Mouse (Mus musculus): ENCODE measurements at regions not wholly inside any gene's neighbourhood (a gene's known extent, or its start where the extent isn't known, plus 50 kb on each side); places are given as distances from the start of the nearest gene placed in this dataset.
A peak's percentile ranks its signal among the peaks of the same experiment; 100 is the strongest.
"Not testable (repeated sequence)": the region's sequence is repeated elsewhere in the genome, so short reads cannot be mapped to it uniquely, and the experiment has no call there.

DNA sequence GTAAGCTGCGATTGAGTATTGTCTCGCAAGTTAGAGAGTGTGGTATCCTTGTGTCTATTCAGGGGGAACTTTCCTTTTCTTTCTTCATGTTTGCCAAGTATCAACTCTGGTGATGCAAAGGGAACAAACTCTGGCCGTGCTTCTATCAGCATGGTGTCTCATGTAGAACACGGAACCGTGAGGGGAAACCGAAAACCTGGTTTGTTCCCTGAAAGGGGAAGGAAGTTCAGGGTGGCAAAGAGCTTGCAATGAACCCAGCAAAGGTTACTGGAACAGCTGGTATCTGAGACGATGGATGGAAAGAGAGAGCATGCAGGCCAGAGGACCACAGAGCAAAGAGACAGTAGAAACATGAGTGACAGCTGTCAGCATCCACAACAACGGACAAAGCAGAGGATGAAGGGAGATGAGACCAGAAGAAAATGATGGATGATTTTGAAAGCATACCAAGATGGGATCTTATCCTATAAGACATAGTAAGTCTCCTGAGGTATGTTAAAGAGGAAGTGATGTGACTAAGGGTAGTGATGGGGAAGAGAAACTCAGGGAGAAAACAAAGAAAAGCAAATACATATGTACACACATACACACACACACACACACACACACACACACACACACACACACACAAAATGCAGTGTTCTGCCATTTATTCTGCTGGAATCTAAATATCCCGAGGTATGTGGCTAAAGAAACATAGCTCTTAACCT, 199.8 kb upstream of the Peli2 start:
- no peak for DNase-seq (ENCODE audit: low spot score)

DNA sequence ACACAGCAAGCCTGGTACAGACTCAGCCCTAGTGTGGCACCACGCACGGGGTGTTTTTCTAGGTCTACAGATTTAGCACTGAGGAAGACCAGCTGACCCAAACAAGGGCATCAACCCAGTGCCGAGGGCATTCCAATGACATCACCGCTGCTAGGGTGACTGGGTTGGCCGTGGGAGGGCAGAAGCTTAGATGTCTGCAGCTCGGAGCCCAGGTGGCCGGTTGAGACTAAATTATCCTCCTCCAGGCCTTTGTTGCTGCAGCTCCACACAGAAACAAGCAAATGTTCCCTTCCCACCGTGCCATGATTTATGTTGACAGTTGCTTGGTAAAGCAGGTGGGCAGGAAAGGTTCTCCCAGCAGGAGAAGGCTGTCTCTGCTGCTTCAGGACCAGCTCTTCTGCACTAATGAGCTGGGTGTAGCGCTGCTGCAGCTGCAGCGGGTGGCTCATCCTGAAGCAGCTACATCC, 198.8 kb upstream of the Peli2 start:
- DNase-seq (ENCODE audit: low spot score), result no peak

DNA sequence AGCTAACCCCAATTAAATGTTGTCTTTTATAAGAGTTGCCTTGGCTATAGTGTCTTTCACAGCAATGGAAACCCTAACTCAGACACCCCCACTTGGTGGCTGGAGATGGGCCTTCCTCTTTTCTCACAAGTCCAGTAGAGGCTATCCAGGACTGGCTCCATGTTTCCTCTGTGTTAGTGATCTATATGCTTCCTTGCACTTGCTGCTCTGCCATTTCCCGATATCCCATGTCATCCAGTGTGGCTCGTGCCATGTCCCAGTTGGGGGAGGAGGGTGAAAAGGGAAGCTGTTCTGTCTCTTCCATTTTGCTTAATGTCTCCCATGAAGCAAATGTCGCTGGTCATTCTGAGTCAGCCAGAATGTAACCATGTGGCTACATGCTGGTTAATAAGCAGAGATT, 194.2 kb upstream of the Peli2 start:
- DNase-seq (ENCODE audit: low spot score), result no peak

DNA sequence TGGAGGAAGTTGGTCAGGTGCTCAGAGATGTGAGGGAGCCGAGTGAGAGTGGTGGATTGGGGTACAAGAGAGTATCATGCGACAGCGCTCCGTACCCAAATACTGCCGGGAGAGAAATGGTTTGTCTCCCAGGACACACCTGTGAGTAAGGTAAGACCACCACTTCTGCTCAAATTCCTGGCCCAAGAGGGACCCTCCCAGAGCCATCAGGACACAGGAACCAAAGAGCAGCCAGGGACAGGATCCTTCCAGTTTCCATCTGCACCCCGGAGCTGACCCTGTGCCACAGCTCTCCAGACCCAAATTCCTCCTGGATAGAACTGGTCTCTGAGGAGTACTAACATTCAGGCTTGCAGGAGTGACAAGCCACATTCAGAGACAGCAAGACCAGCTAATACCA, 185.2 kb upstream of the Peli2 start:
- no peak for DNase-seq (ENCODE audit: low spot score)

DNA sequence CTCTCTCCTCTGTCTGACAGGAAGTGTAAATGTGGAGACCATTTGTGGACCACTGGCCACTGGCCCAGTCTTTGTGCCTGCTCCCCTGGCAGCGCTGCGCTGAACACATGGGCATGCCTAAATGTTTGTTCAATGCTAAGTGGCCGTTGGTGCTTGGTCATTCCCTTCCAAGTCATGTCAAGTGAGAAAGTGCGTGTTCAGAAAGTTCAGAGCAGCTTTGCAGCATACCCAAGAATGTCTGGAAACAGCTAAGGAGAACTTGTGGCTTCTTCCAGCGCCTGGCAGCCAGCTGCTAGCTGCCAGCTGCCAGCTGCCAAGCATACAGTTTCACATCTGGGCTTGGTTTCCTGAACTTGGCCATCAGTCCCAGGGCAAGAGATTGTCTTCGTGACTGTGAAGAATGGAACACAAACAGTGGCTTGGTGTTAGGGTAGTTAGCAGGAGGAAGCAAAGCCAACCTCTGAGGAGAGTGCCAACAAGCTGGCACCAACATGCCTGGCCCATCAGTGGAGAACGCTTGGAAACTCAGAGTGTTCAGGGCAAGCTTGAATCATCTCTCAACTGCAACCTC, 183.5 kb upstream of the Peli2 start:
- no peak for DNase-seq (ENCODE audit: low spot score)

DNA sequence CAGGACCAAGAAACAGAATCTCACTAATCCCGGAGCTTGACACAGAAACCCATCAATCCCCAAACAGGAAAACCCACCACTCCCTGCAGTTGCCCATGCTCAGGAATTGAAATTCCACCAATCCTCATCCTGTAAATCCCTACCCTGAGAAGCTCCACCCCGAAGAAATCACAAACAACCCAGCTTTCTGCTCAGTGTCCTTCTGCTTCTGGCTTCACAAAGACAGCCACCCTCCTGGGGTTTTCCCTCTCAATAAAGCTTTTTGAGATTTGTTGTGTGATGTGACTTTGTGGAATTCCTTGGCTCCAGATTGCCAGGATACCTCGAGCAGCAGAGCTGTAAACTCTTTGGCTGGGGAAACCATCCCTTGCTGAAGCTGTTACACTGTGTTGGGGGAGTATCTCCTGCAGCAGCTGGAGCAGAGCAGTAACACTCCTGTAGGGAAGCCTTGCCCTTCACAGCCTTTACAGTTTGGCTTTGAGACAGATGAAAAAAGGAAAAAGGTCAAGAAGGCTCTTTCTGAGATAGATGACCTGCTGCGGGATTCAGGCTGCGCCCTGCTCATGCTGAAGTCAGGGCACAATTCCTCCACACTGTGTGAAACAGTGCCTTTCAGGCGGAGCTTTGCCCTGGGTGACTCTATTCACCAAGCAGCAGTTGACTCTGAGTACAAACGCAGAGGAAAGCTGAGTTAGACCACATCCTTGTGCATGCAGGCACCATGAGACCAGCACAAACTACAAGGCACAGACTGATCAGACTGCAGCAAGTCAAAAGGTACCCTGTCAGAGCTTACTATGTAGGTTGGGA, 180.6 kb upstream of the Peli2 start:
- no peak for DNase-seq (ENCODE audit: low spot score)

DNA sequence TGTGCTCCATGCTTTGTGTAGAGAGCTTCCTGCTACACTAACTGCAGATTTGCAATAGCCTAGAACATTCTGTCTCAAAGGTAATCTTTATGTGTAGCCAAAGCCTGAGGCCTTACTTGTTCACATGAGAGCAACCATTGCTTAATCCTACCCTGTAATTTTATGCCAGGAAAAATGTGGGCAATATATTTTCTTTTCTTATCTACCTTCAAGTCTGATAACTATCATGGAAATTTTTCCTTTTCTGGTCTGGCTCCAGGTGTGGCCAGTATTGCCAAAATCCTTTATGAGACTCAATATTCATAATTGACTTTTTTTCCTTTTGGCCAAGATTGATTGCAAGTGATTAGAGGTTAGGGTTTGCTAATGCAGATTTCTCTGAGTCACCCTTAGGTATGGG, 178.0 kb upstream of the Peli2 start:
- DNase-seq (ENCODE audit: low spot score), result no peak

DNA sequence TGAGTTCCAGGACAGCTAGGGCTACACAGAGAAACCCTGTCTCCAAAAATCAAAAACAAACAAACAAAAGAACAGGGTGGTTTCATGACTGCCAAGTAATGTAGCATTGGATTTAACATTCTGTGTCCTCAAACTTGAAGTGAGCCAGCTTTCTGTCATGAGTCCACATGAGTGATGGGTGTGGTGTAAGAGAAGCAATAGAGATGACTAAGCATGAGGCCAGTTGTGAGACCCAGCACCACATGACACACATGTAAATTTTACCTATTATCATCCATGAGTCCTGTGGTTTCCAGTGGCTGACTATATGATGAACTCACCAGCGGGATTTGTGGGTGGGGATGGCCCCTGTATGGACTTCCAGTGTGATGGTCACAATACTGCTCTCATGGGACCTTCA, 176.0 kb upstream of the Peli2 start:
- DNase-seq (ENCODE audit: low spot score), result no peak

DNA sequence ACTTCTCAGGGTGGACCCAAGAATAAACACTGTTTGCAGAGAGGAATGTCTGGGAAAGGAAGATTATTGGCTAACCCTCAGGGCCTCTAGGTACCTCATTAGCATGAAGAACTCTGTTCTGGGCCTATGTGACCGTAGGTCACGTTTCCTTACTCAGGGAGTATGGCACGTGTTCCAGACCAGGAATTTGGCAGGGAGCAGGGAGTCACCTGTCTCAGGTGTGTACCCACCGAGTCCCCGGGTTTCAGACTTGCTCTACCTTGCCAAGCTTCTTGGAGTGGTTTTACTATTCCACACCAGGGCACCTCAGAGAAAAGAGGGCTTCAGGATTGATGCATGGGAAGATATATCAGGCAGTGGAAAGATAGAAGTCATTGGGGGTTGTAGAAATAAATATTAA, 169.6 kb upstream of the Peli2 start:
- no peak for DNase-seq (ENCODE audit: low spot score)

DNA sequence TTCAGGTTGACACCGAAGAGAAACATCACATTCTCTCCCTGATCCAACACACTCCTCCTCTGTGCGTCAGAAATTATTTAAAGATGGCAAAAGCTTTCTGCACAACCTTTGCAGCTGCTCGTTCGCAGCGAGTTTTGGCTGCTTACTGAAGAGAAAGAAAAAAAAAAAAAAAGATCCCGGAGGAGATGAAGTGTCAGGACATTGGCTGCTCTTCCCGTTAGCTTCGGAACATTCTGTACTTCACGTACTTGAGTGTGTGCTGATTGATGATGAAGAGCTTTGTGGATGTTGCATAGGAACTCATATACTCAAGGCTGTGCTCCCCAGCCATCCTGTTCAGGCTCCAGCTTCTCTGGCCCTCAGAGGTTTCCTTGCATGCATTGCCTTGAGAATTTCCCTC, 162.5 kb upstream of the Peli2 start:
- peak; percentile 13 for DNase-seq (ENCODE audit: low spot score)

DNA sequence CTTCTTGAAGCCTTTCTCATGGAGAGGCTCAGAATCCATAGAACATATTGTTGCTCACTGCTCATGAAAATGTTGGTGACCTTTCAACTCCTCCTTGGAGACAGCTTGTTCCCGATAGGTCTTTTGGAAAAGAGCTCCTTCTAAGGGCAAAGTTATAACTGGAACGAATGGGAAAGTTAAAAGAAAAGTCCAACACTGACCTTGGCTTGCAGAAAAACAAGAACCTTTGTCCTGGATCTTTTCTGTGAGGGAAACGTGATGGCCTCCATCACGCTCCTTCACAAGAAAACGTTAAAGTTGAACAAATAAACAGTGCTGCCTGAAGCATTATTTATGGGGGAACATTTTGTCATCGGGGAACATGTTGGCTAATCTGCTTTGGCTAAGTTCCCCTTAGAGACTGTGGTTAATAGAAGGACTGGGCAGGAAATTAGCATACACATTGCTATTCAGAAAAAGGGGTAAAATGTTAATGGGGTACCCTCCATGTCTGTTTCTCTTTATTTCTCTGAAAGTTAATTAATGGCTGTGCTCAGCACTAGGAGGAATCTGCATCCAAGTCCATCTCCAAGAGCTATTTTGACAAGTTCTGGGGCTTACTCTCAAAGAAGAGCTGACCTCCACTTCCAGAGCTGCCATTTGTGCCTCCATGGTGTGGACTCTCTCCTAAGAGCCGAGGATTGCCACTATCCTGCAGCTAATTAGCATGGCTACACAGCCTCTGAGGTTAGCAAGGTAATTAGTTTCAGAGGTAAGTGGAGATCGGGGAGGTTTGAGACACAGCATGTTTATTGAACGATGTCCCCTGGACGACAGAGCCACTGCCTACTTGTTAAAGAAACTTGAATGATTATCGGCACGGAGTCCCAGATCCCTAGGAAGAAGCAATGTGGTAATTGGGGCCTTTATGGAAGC, 161.0 kb upstream of the Peli2 start:
- DNase-seq (ENCODE audit: low spot score), result no peak

DNA sequence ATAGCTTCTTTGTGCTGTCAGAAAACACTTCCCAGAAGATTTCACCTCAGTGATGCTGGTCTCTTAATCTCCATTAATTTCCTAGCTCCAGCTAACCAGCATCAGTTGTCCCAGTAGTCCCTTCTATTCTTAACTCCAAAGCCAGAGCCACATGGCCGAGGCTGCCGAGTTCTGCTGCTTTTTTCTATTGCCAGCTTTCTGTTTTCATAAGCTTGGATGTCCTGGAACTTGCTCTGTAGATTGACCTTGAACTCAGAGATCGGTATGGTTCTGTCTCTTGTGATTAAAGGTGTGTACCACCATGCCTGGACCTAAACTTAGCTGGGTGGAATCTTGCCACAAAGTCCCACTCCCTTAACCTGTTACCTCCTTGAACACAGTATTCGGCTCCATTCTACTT, 155.8 kb upstream of the Peli2 start:
- DNase-seq (ENCODE audit: low spot score), result not testable (repeated sequence)

DNA sequence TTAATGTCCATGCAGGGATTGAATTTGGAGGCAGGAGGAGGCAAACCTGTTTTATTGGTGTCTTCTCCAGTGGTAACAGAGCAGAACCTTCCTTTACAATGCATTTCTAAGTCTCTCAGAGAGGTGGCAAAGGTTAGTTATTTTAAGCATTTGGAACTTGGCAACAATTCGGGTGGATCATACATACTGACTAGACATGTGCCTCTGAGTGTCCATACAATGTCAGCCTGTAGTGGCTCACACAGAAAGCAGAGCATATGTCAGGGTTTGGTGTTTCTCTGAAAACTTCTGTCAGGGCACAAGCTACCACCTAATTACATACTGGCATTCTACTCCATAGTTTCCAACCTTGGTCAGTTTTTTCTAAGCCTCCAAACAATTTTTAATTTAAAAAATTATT, 150.8 kb upstream of the Peli2 start:
- no peak for DNase-seq (ENCODE audit: low spot score)

DNA sequence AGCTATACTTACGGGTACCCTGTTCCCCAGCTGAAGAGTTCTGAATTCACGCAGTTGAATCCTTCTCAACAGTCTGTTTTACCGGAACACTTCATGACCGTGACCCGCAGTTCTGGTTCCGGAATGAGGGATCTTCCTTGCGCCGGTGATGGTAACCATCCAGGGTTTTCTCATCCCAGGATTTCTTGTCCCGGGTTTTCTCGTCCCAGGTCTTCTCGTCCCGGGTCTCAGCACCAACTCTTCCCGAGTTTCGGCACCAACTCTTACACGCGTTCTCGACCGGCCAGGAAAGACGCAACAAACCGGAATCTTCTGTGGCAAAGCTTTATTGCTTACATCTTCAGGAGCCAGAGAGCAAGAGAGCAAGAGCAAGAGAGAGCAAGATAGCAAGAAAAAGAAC, 147.5 kb upstream of the Peli2 start:
- not testable (repeated sequence) for DNase-seq (ENCODE audit: low spot score)

DNA sequence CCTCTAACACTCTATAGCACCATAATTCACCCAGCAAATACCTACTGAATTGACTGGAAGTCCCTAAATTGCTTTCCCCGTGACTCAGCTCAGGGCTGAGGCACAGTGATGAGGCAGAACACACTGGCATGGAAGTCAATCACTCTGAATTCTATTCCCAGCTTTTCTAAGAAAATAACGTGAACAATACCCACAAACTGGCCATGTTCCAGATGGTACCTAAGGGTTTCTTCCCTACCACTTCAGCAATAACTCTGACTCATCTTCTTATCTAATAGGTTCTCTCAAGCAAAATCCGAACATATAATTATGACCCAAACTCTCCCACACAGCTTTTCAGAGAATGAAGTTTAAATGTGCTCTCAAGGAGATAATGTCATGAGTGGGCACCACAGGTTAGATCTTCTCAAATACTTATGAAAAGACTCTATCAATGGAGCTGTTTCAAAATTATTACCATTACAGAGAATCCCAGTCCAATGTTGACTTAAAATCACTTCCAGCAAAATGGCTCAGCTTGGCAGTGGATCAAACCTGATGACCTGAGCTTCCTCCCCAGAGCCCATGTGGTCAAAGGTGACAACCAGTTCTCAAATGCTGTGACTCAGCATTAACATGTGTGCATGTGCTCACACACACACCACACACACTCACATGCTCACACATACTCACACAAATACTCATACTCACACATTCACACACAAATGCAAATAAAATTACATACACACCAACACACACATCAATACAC, 137.5 kb upstream of the Peli2 start:
- DNase-seq (ENCODE audit: low spot score), result no peak

DNA sequence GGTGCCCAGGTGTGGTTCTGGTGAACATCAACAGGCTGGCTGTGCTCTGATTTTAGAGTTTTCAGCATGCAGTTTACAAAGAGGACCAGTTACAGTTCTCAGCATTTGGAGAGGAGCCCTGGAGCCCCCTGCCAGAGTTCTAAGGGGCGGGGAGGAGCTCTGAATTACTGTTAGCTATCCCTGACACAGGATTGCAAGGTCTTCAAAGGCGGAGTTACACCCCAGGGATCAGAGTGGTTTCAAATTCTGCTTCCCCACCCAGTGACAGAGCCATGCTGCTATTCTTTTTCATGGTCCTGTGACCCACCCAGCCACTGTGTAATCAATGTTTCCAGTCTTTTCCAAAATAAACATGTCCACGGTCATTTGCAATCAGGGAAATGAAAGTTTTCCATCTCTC, 134.1 kb upstream of the Peli2 start:
- DNase-seq (ENCODE audit: low spot score), result peak; percentile 6

DNA sequence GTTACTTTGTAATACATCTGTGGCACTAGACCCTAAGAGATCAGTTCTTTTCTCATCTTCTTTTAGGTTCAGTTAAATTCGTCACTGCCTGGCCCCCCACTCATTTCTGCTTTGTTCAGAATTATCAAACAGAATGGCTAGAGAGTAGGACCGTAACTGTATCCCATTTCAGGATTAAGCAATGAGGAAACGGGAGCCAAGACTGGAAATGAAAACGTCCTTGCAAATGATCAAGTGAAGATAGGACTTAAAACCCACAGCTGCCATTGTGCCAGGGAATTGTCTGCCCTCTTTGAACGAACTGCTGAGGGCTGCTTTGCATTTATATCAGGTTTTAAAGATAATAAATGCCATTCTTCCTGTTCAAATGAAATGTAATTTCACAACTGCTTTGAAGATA, 133.7 kb upstream of the Peli2 start:
- DNase-seq (ENCODE audit: low spot score), result no peak

DNA sequence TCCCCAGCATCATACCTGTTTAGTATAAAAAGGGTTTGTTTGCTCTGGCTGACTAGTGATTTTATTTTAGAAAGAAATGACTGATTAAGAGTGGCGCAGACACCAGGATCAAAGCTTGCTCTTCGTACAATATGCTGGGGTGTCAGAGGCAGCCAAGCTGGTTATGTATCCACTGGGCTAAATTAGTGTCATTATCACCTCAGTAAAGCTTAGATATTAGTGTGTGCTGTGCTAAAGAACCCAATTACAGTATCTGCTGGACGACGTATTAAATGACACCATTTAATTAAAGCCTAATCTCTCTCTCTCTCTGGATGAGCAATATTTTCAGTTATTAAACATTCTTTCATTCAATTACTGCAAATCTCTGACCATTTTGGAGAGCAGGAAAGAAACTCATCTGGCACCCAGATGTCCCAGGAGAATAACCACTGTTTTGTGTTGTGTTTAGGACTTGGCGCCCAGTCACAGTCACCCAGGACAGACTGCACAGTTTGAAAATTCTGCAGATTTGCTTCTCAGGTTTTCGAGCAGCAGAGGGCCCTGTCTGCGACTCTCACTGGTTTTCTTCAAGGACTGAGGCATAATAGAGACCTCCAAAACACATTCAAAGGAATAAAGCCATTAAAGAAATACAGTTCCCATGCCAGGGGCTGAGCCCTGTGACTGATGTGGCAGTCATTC, 133.1 kb upstream of the Peli2 start:
- DNase-seq (ENCODE audit: low spot score), result no peak

DNA sequence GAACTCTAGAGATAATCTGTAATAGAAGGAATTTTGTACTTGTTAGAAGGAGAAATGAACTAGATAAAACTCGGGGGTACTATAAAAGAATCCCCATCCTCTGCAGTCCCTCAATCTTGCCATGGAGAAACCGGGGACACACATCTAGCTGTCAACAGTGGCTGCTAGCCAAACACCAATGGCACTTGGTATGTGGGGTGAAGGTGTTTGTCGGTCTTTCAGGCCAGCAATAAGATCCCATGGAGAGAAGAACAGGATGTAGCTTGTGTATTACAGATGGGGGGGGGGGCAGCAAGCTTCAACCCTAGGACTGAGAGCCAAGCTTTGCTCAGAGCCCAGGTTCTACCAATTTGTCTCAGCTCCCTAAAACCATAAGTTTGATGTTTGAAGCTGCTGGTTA, 132.5 kb upstream of the Peli2 start:
- no peak for DNase-seq (ENCODE audit: low spot score)

DNA sequence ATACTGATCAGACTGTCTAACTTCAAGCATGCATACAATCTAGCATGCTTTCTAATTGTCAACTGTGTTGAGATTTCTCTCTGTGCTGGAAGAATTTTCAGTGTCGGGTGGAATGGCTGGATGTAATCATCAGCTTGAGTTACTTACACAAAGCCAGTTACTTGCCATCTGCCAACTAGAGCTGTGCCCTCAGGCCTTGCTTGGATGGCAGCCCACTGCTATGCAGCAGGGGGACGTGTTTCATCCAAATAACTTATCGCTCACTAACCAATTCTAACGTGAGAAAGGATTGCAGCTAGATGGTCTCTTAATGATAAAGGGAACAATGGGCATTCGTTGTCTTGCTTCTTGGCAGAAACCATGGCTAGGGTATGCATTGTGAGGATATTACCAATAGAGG, 131.3 kb upstream of the Peli2 start:
- no peak for DNase-seq (ENCODE audit: low spot score)

DNA sequence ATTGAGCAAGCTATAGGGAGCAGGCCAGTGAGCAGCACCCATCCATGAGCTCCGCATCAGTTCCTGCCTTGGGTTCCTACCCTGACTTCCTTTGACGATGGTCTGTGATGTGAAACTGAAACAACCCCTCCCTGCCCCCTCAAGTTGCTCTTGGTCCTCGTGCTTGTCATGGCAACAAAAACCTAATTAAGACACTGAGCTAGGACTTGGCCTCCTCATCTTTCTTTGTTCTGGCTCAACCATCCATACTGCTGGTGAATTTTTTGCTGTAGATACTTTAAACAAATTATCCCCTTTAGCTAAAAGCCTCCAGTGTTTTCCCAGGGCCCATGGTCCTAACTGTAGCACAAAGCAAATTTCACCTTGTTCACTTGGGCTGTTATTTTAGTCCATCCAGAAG, 129.9 kb upstream of the Peli2 start:
- no peak for DNase-seq (ENCODE audit: low spot score)
